ENCODE assay signal across 8 mouse cellular contexts in the genomic region with DNA sequence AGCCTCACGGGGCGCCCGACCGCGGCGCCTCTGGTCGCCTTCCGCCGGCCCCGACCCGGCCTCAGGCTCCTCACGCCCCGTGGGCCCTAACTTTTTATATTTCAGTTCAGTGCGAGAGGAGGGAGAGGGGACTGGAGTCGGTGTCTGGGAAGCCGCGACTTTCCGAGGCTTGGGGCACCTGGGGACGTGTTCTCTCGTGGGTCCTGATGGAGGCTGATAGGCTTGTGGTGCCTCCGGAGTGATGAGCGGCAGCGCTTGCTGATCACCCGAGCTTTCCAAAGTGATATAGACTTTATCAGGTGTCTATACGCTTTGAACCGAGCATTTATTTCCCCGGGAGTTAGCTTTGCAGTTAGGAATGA. TPM values are rescaled to one million over a fixed set of nuclear protein-coding genes. Genes with fewer than 3 reads are reported as not detected.
DNase-seq lines count a peak whose midpoint lies in the region; ATAC-seq and TF ChIP-seq lines count a peak whose summit lies in the region.

No protein-coding gene starts in this region.

- WGBS in spleen, adult 2 months = 1% methylated on average over 26 of the region's 27 CpGs
- 1% methylated on average over 27 of the region's 27 CpGs for WGBS in limb, embryonic 14.5 days
- under 1% methylated on average over 27 of the region's 27 CpGs for whole genome bisulfite sequencing in olfactory bulb, adult 2 months

- H3K36me3 ChIP-seq in spleen, adult 2 months (ENCODE audit: control insufficient read depth, insufficient read depth, low read length) = no peaks in the 10 kb centered on the region
- H3K36me3 ChIP-seq in erythroblast, embryonic 14.5 days (ENCODE audit: control insufficient read depth) = no peaks in the 10 kb centered on the region
- H3K36me3 ChIP-seq in limb, embryonic 14.5 days (ENCODE audit: control insufficient read depth, insufficient read depth, low read length) = no peaks in the 10 kb centered on the region

- peaks cover 4% of the 10 kb centered on the region; the same call in 1 of the 2 replicates for H3K4me1 ChIP-seq in spleen, adult 2 months (ENCODE audit: control insufficient read depth, insufficient read depth, insufficient read length)
- peaks cover 39% of the 10 kb centered on the region for H3K4me1 ChIP-seq in erythroblast, embryonic 14.5 days (ENCODE audit: control insufficient read depth)
- H3K4me1 ChIP-seq in limb, embryonic 14.5 days (ENCODE audit: control insufficient read depth, insufficient read depth, low read length) = 0 out of 2 replicates have a peak, but pooled peaks cover 3% of the 10 kb centered on the region
- H3K4me1 ChIP-seq in olfactory bulb, adult 2 months (ENCODE audit: control insufficient read depth, insufficient read depth, low read length) = peaks cover 6% of the 10 kb centered on the region

- no peak for TF ChIP-seq CTCF in spleen, adult 2 months (IDR thresholded peaks at IDR 0.05; ENCODE audit: extremely low read depth, insufficient read depth, insufficient read length, insufficient replicate concordance)
- TF ChIP-seq CTCF in olfactory bulb, adult 2 months (IDR thresholded peaks at IDR 0.05; ENCODE audit: insufficient read depth, low read depth, low read length) = no peak

- TF ChIP-seq POLR2A in spleen, adult 2 months (IDR thresholded peaks at IDR 0.05; ENCODE audit: low read depth, low read length) = no peak
- TF ChIP-seq POLR2A in limb, embryonic 14.5 days (IDR thresholded peaks at IDR 0.05; ENCODE audit: borderline replicate concordance, extremely low read depth, insufficient read depth, insufficient read length) = no peak
- TF ChIP-seq POLR2A in olfactory bulb, adult 2 months (IDR thresholded peaks at IDR 0.05; ENCODE audit: insufficient read depth, low read depth, low read length) = no peak; the same call in 1 of the 2 replicates

- ATAC-seq in limb, embryonic 14.5 days (ENCODE audit: low FRiP score, low read depth) = no peak

- DNase-seq in spleen, adult 2 months (ENCODE audit: low read depth in 1 of 2, low spot score in 2 of 2) = no peak
- DNase-seq in spleen, postnatal 10 days (ENCODE audit: low spot score in 2 of 2) = no peak
- DNase-seq in limb, embryonic 14.5 days (ENCODE audit: low spot score) = no peak
- no peak for DNase-seq in cerebellum, postnatal 4 days (ENCODE audit: low spot score in 2 of 2)
- no peak for DNase-seq in embryo, embryonic 10.5 days (ENCODE audit: low spot score)
- DNase-seq in embryo, embryonic 10 days (ENCODE audit: low spot score) = no peak

- peak overlapping the region; percentile 62 for H3K4me2 ChIP-seq in limb, embryonic 14.5 days (replicated peaks; ENCODE audit: low read depth, low read length, severe bottlenecking)

- peak overlapping the region; percentile 92 for H3K9ac ChIP-seq in limb, embryonic 14.5 days (ENCODE audit: low read depth, low read length, severe bottlenecking)

- H3K27ac ChIP-seq in spleen, adult 2 months (ENCODE audit: insufficient read depth, low read length) = peak overlapping the region; percentile 34; the same call in 1 of the 2 replicates
- H3K27ac ChIP-seq in limb, embryonic 14.5 days (replicated peaks; ENCODE audit: low read depth, low read length) = peak overlapping the region; percentile 80
- H3K27ac ChIP-seq in olfactory bulb, adult 2 months (ENCODE audit: insufficient read depth, low read depth, low read length) = 0 out of 2 replicates have a peak overlapping the region, but pooled peaks have one; percentile 7

- H3K4me3 ChIP-seq in spleen, adult 2 months (ENCODE audit: extremely low read depth, insufficient read depth, insufficient read length) = peak overlapping the region; percentile 87
- peak overlapping the region; percentile 92 for H3K4me3 ChIP-seq in erythroblast, embryonic 14.5 days (replicated peaks)
- peak overlapping the region; percentile 83 for H3K4me3 ChIP-seq in limb, embryonic 14.5 days (replicated peaks; ENCODE audit: low read length)
- peak overlapping the region; percentile 83 for H3K4me3 ChIP-seq in olfactory bulb, adult 2 months (ENCODE audit: insufficient read depth, low read depth, low read length)

- no peaks in the 10 kb centered on the region for H3K9me3 ChIP-seq in erythroblast, embryonic 14.5 days (ENCODE audit: control insufficient read depth, low read length)
- H3K9me3 ChIP-seq in limb, embryonic 14.5 days (ENCODE audit: control insufficient read depth, low read length) = no peaks in the 10 kb centered on the region

- H3K27me3 ChIP-seq in spleen, adult 2 months (ENCODE audit: control insufficient read depth, insufficient read depth, low read length) = no peaks in the 10 kb centered on the region
- H3K27me3 ChIP-seq in erythroblast, embryonic 14.5 days (ENCODE audit: control insufficient read depth) = no peaks in the 10 kb centered on the region
- H3K27me3 ChIP-seq in limb, embryonic 14.5 days (ENCODE audit: control insufficient read depth, insufficient read depth, low read length) = no peaks in the 10 kb centered on the region

RNA-seq across cellular contexts. Expression of a gene that starts 0.3 kb away (rescaled TPM):
- 8.8 and 11.0 TPM in 2 replicates for polyA plus RNA-seq in spleen, adult 2 months (2012; rRNA removed)
- 0.40 and 0.53 TPM in 2 replicates for polyA plus RNA-seq in erythroblast, embryonic 14.5 days (2012)
- polyA plus RNA-seq in limb, embryonic 14.5 days (2012; rRNA removed) = 22.2 and 23.8 TPM in 2 replicates
- polyA plus RNA-seq in limb, embryonic 14.5 days (2014; fragmentation: Nextera tagmentation; extraction: Ambion mirVana) = 24.4 and 26.9 TPM in 2 replicates
- polyA plus RNA-seq in olfactory bulb, adult 2 months (2012; ENCODE audit: insufficient read depth, insufficient read length, low replicate concordance, missing spikeins) = not detected in 2 replicates

RNA-seq across cellular contexts. Expression of a gene that starts 33.6 kb away (rescaled TPM):
- not detected in 2 replicates for polyA plus RNA-seq in spleen, adult 2 months (2012; rRNA removed)
- polyA plus RNA-seq in erythroblast, embryonic 14.5 days (2012) = not detected in 2 replicates
- polyA plus RNA-seq in limb, embryonic 14.5 days (2012; rRNA removed) = 5.6 and 6.4 TPM in 2 replicates
- polyA plus RNA-seq in limb, embryonic 14.5 days (2014; fragmentation: Nextera tagmentation; extraction: Ambion mirVana) = 4.7 and 6.1 TPM in 2 replicates
- polyA plus RNA-seq in olfactory bulb, adult 2 months (2012; ENCODE audit: insufficient read depth, insufficient read length, low replicate concordance, missing spikeins) = not detected in 2 replicates

Comparison
In these comparisons a context has a peak if more than half of its experiments do, and no peak if none do; other contexts are left out.
1. H3K27ac ChIP-seq: peak in every context shown above with its lines; median percentile 80 in limb, embryonic 14.5 days; 34 in spleen, adult 2 months; 7 in olfactory bulb, adult 2 months.